Mouse (Mus musculus): ENCODE data around the gene Olfr171.
"Not testable (repeated sequence)": the region's sequence is repeated elsewhere in the genome, so short reads cannot be mapped to it uniquely, and the experiment has no call there.

Olfr171 gene

DNA sequence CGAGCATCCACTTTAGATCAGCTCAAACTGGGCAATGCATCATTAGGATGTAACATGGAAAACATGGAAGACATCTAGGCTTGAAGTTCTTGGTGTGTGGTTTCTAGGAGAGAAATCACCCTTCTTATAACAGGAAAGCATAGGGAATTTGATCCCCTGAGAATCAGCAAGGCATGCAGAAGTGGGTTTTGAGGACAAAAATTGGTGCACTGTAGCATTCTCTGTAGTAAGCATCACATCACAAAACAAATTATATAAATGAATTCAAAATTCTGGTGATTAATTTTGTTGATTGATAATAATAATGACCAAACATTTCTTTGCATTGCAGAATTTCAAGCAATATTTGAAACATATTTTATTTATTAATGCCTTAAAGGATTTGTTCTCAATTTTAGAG, at the start of gene Olfr171:
TSS of gene Olfr171 (minus strand) at position 101 of the 400 bp plus-strand sequence.
- DNase-seq = no peak

GRCm38 (mm10) chr16:19670768-19671357, 41.1 kb upstream of the Olfr171 start:
- no peak for DNase-seq

DNA sequence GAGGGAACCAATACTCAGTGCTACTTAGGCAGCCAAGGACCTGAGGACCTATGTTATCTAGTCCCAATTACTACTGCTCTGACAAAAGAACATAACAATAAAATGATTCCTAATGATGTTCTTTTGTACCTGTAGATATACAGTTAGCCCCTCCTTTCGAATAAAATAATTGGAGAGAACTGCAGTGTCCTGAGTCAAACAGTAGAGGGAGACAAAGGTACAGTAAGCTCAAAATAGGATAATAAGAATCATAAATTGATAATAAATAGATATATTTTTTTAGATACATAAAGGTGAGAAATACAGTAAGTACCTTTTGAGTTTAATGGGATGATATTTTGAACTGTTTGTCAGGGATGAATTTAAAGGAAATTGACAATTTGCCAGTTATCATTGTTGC, 36.6 kb upstream of the Olfr171 start:
- DNase-seq = no peak

DNA sequence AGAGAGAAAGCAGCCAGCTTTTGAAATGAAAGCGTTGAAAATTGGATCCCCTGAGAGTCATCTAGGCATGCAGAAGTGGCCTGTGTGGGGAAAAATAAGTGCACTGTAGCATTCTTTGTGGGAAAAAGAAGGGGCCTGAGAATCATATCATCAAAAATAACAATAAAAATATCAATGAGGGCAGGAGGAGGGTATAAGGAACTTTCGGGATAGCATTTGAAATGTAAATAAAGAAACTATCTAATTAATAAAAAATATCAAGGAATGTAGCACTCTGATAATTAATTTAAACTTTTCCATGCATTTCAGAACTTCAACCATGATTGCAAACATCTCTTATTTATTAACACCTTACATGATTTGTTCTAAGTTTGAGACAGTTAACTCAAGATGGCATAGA, 17.9 kb downstream of the Olfr171 start, which contains the start of gene Olfr170:
TSS of gene Olfr170 (minus strand) at position 101 of the 400 bp plus-strand sequence.
- not testable (repeated sequence) for DNase-seq

DNA sequence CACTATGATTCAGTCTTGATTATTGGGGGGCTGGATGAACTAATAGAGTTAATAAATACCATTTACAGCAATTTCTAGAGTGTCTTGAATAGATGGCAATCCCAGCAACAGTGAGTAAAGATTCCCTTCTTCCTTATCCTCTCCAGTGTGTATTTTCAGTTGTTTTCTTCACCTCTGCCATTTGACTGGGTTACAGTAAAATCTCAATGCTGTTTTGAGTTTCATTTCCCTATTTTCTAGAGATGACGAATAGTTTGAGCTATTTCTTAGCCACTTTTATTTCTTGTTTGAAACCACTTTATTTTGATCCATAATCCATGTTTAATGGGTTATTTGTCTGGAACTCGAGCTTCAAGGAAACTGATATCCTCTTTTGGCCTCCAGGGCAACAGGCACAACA, 26.6 kb downstream of the Olfr171 start:
- no peak for DNase-seq

Data from thymus, postnatal 25 days (tissue).